Mouse (Mus musculus) testis, adult 2 months (tissue): Measurements from ENCODE around the gene Trim37.

Source experiments
- CTCF ChIP-seq: fragments of 200-500 bp; IDR thresholded peaks from 2 replicates; pipeline ENCODE4 v1.5.1; 2012; ENCODE audit warnings: low read depth, mild to moderate bottlenecking, inconsistent platforms, low read length, moderate library complexity; ENCODE audit not compliant: control insufficient read depth, insufficient read depth, insufficient replicate concordance
- POLR2A ChIP-seq: fragments of 200-500 bp; IDR thresholded peaks from 2 replicates; pipeline ENCODE4 v1.6.1; 2012; ENCODE audit warnings: low read depth, mild to moderate bottlenecking, inconsistent platforms, low read length, moderate library complexity; ENCODE audit not compliant: control insufficient read depth

GRCm38 (mm10) chr11:87163751-87164150, 36.9 kb downstream of the Trim37 start:
- TF ChIP-seq CTCF (no peak), POLR2A (no peak)
